Mouse (Mus musculus): ENCODE measurements around the gene Slc38a3. TPM values are rescaled to one million over a fixed set of nuclear protein-coding genes. Genes with fewer than 3 reads are reported as not detected.

Gene Slc38a3
- polyA plus RNA-seq, 1 experiment from 2014 or later, result 32.9 TPM

- WGBS, result 78% methylated on average over 12 of the region's 12 CpGs
- DNase-seq (ENCODE audit: low spot score), result no peak
- Histone ChIP-seq H3K4me1 (ENCODE audit: control insufficient read depth, insufficient read depth, low read length) (peaks cover 3% of the 10 kb centered on the region; the same call in 1 of the 2 replicates), H3K9me3 (replicated peaks; ENCODE audit: control insufficient read depth, low read length) (no peaks in the 10 kb centered on the region), H3K4me3 (ENCODE audit: low read depth, low read length) (no peak overlapping the region), H3K27ac (ENCODE audit: low read depth, low read length) (no peak overlapping the region), H3K36me3 (ENCODE audit: control insufficient read depth, insufficient read depth, low read length) (no peaks in the 10 kb centered on the region), H3K9ac (ENCODE audit: low read length) (no peak overlapping the region), H3K4me2 (ENCODE audit: low read length) (no peak overlapping the region), H3K27me3 (replicated peaks; ENCODE audit: control insufficient read depth, insufficient read depth, low read length) (no peaks in the 10 kb centered on the region)
- ATAC-seq, result no peak
These were observed 68.6 kb downstream of the Slc38a3 start for GRCm38 (mm10) chr9:107600745-107601144.

Other genes with a start within 250 kb of the Slc38a3 start
- gene Tmem115, start 135.6 kb downstream of the Slc38a3 start, polyA plus RNA-seq (2014; fragmentation: Nextera tagmentation; extraction: Ambion mirVana), result 44.4 and 53.4 TPM in 2 replicates
- gene Cyb561d2, start 127.3 kb downstream of the Slc38a3 start, polyA plus RNA-seq (2014; fragmentation: Nextera tagmentation; extraction: Ambion mirVana), result 33.1 and 38.0 TPM in 2 replicates
- 83.2 and 83.8 TPM in 2 replicates for gene Nprl2, start 127.3 kb downstream of the Slc38a3 start, polyA plus RNA-seq (2014; fragmentation: Nextera tagmentation; extraction: Ambion mirVana)
- 4.3 and 4.6 TPM in 2 replicates for gene Zmynd10, start 122.2 kb downstream of the Slc38a3 start, polyA plus RNA-seq (2014; fragmentation: Nextera tagmentation; extraction: Ambion mirVana)
- gene Rassf1, start 118.0 kb downstream of the Slc38a3 start, polyA plus RNA-seq (2014; fragmentation: Nextera tagmentation; extraction: Ambion mirVana), result 34.7 and 37.1 TPM in 2 replicates
- 105 and 107 TPM in 2 replicates for gene Tusc2, start 106.3 kb downstream of the Slc38a3 start, polyA plus RNA-seq (2014; fragmentation: Nextera tagmentation; extraction: Ambion mirVana)
- gene Hyal2, start 101.6 kb downstream of the Slc38a3 start, polyA plus RNA-seq (2014; fragmentation: Nextera tagmentation; extraction: Ambion mirVana), result 98.0 and 109 TPM in 2 replicates
- gene Hyal1, start 92.6 kb downstream of the Slc38a3 start, polyA plus RNA-seq (2014; fragmentation: Nextera tagmentation; extraction: Ambion mirVana), result 2.6 and 3.3 TPM in 2 replicates
- gene Naa80, start 90.6 kb downstream of the Slc38a3 start, polyA plus RNA-seq (2014; fragmentation: Nextera tagmentation; extraction: Ambion mirVana), result 17.4 and 18.7 TPM in 2 replicates
- gene Hyal3, start 88.7 kb downstream of the Slc38a3 start, polyA plus RNA-seq (2014; fragmentation: Nextera tagmentation; extraction: Ambion mirVana), result 0.66 and 1.0 TPM in 2 replicates
- 18.7 and 19.1 TPM in 2 replicates for gene Ifrd2, start 81.9 kb downstream of the Slc38a3 start, polyA plus RNA-seq (2014; fragmentation: Nextera tagmentation; extraction: Ambion mirVana)
- 0.85 and 1.3 TPM in 2 replicates for gene Sema3b, start 60.3 kb downstream of the Slc38a3 start, polyA plus RNA-seq (2014; fragmentation: Nextera tagmentation; extraction: Ambion mirVana)
- 371 and 423 TPM in 2 replicates for gene Gnai2, start 34.2 kb downstream of the Slc38a3 start, polyA plus RNA-seq (2014; fragmentation: Nextera tagmentation; extraction: Ambion mirVana)
- 0.28 and 0.66 TPM in 2 replicates for gene Gnat1, start 10.2 kb upstream of the Slc38a3 start, polyA plus RNA-seq (2014; fragmentation: Nextera tagmentation; extraction: Ambion mirVana)
- gene Sema3f, start 40.9 kb upstream of the Slc38a3 start, polyA plus RNA-seq (2014; fragmentation: Nextera tagmentation; extraction: Ambion mirVana), result 7.4 and 12.2 TPM in 2 replicates
- gene Rbm5, start 101.5 kb upstream of the Slc38a3 start, polyA plus RNA-seq (2014; fragmentation: Nextera tagmentation; extraction: Ambion mirVana), result 188 and 210 TPM in 2 replicates
- 69.4 and 89.9 TPM in 2 replicates for gene Rbm6, start 203.7 kb upstream of the Slc38a3 start, polyA plus RNA-seq (2014; fragmentation: Nextera tagmentation; extraction: Ambion mirVana)
- gene Mon1a, start 218.6 kb upstream of the Slc38a3 start, polyA plus RNA-seq (2014; fragmentation: Nextera tagmentation; extraction: Ambion mirVana), result 23.5 and 27.2 TPM in 2 replicates
- gene Mst1r, start 237.3 kb upstream of the Slc38a3 start, polyA plus RNA-seq (2014; fragmentation: Nextera tagmentation; extraction: Ambion mirVana), result 0.23 and 1.2 TPM in 2 replicates